Mouse (Mus musculus) MEL (cell line): ENCODE results near the gene 1700025G04Rik. TPM values are rescaled to one million over a fixed set of nuclear protein-coding genes. Genes with fewer than 3 reads are reported as not detected.
"Not testable (repeated sequence)": the region's sequence is repeated elsewhere in the genome, so short reads cannot be mapped to it uniquely, and the experiment has no call there.

Source experiments
- DNase-seq: peaks from one replicate; pipeline ENCODE4 v3.0.0; 2011; ENCODE audit warnings: low read depth, low spot score
- H3K27ac ChIP-seq: 2 replicates; pipeline ENCODE4 v1.5.1; 2012; ENCODE audit warnings: low read depth, mild to moderate bottlenecking, control low read depth, low read length, moderate library complexity; ENCODE audit not compliant: control insufficient read depth
- H3K27me3 ChIP-seq, 2 experiments: fragments of 150-350 bp in 1 of 2; sonication (generic) in 1 of 2; 2 replicates each; pipeline ENCODE4 v1.6.1; 2012; ENCODE audit warnings: low read length in 2 of 2, mild to moderate bottlenecking in 2 of 2, improper control_type of control experiment in 1 of 2, moderate library complexity in 1 of 2; ENCODE audit not compliant: insufficient read depth in 2 of 2, control insufficient read depth in 1 of 2
- H3K36me3 ChIP-seq, 2 experiments: 2 replicates each; pipeline ENCODE4 v1.6.1; 2012 to 2014; ENCODE audit warnings: low read length in 2 of 2, improper control_type of control experiment in 1 of 2, inconsistent platforms in 1 of 2, mild to moderate bottlenecking in 1 of 2; ENCODE audit not compliant: insufficient read depth in 2 of 2, control insufficient read depth in 1 of 2
- H3K4me1 ChIP-seq, 2 experiments: fragments of 150-350 bp in 1 of 2; sonication (generic) in 1 of 2; 2 replicates each; pipeline ENCODE4 v1.6.1; 2012; ENCODE audit warnings: low read length in 2 of 2, improper control_type of control experiment in 1 of 2, mild to moderate bottlenecking in 1 of 2; ENCODE audit not compliant: insufficient read depth in 2 of 2, control insufficient read depth in 1 of 2
- H3K4me3 ChIP-seq, 2 experiments: fragments of 150-350 bp in 1 of 2; sonication (generic) in 1 of 2; 2 replicates each; pipeline ENCODE4 v1.5.1; 2012; ENCODE audit warnings: low read depth in 2 of 2, low read length in 2 of 2, mild to moderate bottlenecking in 2 of 2, moderate library complexity in 2 of 2, control low read depth in 1 of 2, improper control_type of control experiment in 1 of 2; ENCODE audit not compliant: control insufficient read depth in 1 of 2, insufficient read depth in 1 of 2
- H3K79me2 ChIP-seq: 2 replicates; pipeline ENCODE4 v1.6.1; 2012; ENCODE audit warnings: mild to moderate bottlenecking, low read length, moderate library complexity; ENCODE audit not compliant: control insufficient read depth, poor library complexity, insufficient read depth
- H3K9ac ChIP-seq: 2 replicates; pipeline ENCODE4 v1.6.1; 2012; ENCODE audit warnings: low read depth, mild to moderate bottlenecking, control low read depth, low read length, moderate library complexity; ENCODE audit not compliant: control insufficient read depth, poor library complexity, severe bottlenecking
- H3K9me3 ChIP-seq: fragments of 150-350 bp; sonication (generic); replicated peaks from 2 replicates; pipeline ENCODE4 v1.6.1; 2012; ENCODE audit warnings: mild to moderate bottlenecking, low read length, improper control_type of control experiment, moderate library complexity; ENCODE audit not compliant: insufficient read depth
- CTCF ChIP-seq, 3 experiments: IDR thresholded peaks in 2 of 3; conservative IDR thresholded peaks in 1 of 3; 2 replicates each; pipeline ENCODE4 v1.5.1; 2011 to 2012; ENCODE audit warnings: low read length in 3 of 3, low read depth in 2 of 3, mild to moderate bottlenecking in 2 of 3, improper control_type of control experiment in 1 of 3, inconsistent platforms in 1 of 3, mixed read lengths in 1 of 3, moderate library complexity in 1 of 3; ENCODE audit not compliant: control insufficient read depth in 1 of 3, insufficient read depth in 1 of 3, poor library complexity in 1 of 3, severe bottlenecking in 1 of 3
- RAD21 ChIP-seq: IDR thresholded peaks from 2 replicates; pipeline ENCODE4 v1.6.1; 2011; ENCODE audit warnings: mild to moderate bottlenecking, low read depth, low read length, improper control_type of control experiment
- TBP ChIP-seq: IDR thresholded peaks from 2 replicates; pipeline ENCODE4 v1.8.0; 2011; ENCODE audit warnings: low read depth, low read length, improper control_type of control experiment
- polyA plus RNA-seq, 2 experiments: library from polyadenylated mRNA; stranded (reverse) in 1 of 2; unstranded in 1 of 2; fragments of >175 nt in 1 of 2; fragments of >200 nt in 1 of 2; gene quantifications; 2 replicates each; pipeline versions ENCODE4 v1.2.1 to v1.2.4; 2012; ENCODE audit warnings: low replicate concordance in 2 of 2, low read depth in 1 of 2; ENCODE audit not compliant: insufficient read length in 2 of 2, insufficient read depth in 1 of 2, missing spikeins in 1 of 2
- total RNA-seq: library from RNA; depleted of rRNA; stranded (reverse); fragments of 300-350 nt; gene quantifications from 2 replicates; pipeline ENCODE4 v1.2.3, GENCODE M21; 2012

The 1700025G04Rik gene
- total and polyA plus RNA-seq, 3 experiments: 0.04 to 0.91 TPM; not detected in 1

DNA sequence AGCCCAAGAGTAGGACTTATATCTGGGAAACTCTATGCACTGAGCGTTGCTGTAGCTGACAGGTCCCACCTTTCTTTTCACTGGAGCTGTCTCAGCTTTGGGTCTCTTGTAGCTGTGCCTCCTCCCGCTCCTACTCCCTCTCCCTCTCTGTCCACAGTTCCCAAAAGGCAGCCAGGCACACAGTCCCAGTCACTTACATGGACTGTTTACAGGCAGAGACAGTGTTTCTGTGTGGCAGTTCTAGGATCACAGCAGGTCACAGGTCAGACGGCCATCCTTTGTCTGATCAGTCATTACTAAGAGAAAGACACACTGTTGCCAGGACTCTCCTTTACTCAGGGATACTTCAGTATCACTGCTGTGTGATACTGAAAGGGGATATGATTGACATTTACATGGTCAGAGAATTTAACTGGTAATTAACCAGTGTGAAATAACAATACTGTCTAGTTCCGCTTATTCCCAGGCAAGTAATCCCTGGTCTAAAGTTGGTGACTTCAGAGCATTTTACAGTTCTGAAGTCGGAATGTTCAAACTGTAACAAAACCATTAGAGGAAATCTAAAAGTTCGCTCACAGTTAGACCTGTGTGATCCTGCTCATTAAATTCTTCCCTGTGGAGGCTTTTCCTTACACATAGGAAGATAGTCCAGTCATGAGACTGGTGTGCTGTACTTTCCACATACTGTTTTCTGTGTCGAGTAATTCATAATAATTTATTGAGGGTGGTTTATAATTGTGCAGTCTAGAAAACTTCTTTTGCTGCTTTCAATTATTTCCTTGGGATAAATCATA, 279.1 kb downstream of the 1700025G04Rik start:
- H3K4me3 ChIP-seq: no peak overlapping the region
- no peak overlapping the region for H3K27ac ChIP-seq
- no peaks in the 10 kb centered on the region for H3K4me1 ChIP-seq
- DNase-seq: no peak
- H3K79me2 ChIP-seq: no peaks in the 10 kb centered on the region
- peaks cover 0 to 15% of the 10 kb centered on the region in 2 experiments; a peak in 2 of 4 replicates for H3K36me3 ChIP-seq
- TF ChIP-seq CTCF (IDR thresholded peaks at IDR 0.05 in 2 of 3, conservative IDR thresholded peaks at IDR 0.05 in 1 of 3; ENCODE audit: control insufficient read depth in 1 of 3, insufficient read depth in 1 of 3, low read depth in 2 of 3, low read length in 3 of 3, poor library complexity in 1 of 3, severe bottlenecking in 1 of 3): no peak
- TF ChIP-seq, all 39 proteins: peak for 0
- H3K9me3 ChIP-seq: no peaks in the 10 kb centered on the region
- H3K9ac ChIP-seq: no peak overlapping the region
- no peaks in the 10 kb centered on the region for H3K27me3 ChIP-seq

DNA sequence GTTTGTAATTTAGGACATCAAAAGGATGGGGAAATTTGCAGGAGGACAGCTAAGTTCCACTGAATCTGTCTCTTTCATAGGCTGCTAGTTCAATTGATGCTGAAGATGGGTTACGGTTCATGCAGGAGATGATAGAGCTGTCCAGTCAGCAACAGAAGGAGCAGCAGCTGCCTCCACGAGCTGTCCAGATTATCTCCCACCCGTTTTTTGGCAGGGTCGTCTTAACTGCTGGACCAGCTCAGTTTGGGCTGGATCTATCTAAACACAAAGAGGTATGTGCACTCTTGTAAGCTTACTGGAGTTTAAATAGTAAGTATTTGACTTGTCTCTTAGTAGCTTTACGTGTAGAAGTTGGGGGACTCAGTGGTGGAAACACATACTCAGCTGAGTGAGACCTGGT, 282.6 kb downstream of the 1700025G04Rik start:
- Histone ChIP-seq H3K27ac (no peak overlapping the region), H3K36me3 (peaks cover 0 to 16% of the 10 kb centered on the region in 2 experiments; a peak in 2 of 4 replicates), H3K9ac (no peak overlapping the region), H3K4me1 (no peaks in the 10 kb centered on the region), H3K79me2 (no peaks in the 10 kb centered on the region), H3K9me3 (no peaks in the 10 kb centered on the region), H3K4me3 (no peak overlapping the region), H3K27me3 (no peaks in the 10 kb centered on the region)
- TF ChIP-seq TBP (no peak), RAD21 (no peak)
- DNase-seq: no peak

GRCm38 (mm10) chr1:151802795-151803194, 287.1 kb downstream of the 1700025G04Rik start:
- not testable (repeated sequence) for DNase-seq, H3K9ac ChIP-seq, H3K4me3 ChIP-seq, H3K27me3 ChIP-seq, H3K27ac ChIP-seq, H3K4me1 ChIP-seq, H3K79me2 ChIP-seq, H3K9me3 ChIP-seq
- peaks cover 0 to 16% of the 10 kb centered on the region in 2 experiments; a peak in 2 of 4 replicates for H3K36me3 ChIP-seq
